Mouse (Mus musculus): Measurements from ENCODE around the gene Cd6. TPM values are rescaled to one million over a fixed set of nuclear protein-coding genes. Genes with fewer than 3 reads are reported as not detected.

Cd6 gene
- polyA plus RNA-seq, 1 experiment from 2014 or later = not detected

- Histone ChIP-seq H3K9me3 (replicated peaks) (no peaks in the 10 kb centered on the region), H3K27ac (ENCODE audit: poor library complexity, severe bottlenecking) (no peak overlapping the region), H3K36me3 (no peaks in the 10 kb centered on the region), H3K4me3 (no peak overlapping the region), H3K27me3 (replicated peaks) (no peaks in the 10 kb centered on the region), H3K9ac (no peak overlapping the region), H3K4me1 (replicated peaks) (no peaks in the 10 kb centered on the region), H3K4me2 (no peak overlapping the region)
- no peak for ATAC-seq (ENCODE audit: insufficient number of reproducible peaks, low FRiP score)
- WGBS = 72% methylated on average over 3 of the region's 3 CpGs
These were observed 3.8 kb upstream of the Cd6 start for GRCm38 (mm10) chr19:10833611-10834010.

- Histone ChIP-seq H3K4me1 (replicated peaks) (no peaks in the 10 kb centered on the region), H3K4me3 (no peak overlapping the region), H3K27ac (ENCODE audit: poor library complexity, severe bottlenecking) (no peak overlapping the region), H3K9me3 (replicated peaks) (no peaks in the 10 kb centered on the region), H3K9ac (no peak overlapping the region), H3K27me3 (replicated peaks) (no peaks in the 10 kb centered on the region), H3K36me3 (no peaks in the 10 kb centered on the region), H3K4me2 (no peak overlapping the region)
- 54% methylated on average over 3 of the region's 3 CpGs for WGBS
- ATAC-seq (ENCODE audit: insufficient number of reproducible peaks, low FRiP score) = no peak
These were observed 2.2 kb upstream of the Cd6 start for GRCm38 (mm10) chr19:10832030-10832429.

DNA sequence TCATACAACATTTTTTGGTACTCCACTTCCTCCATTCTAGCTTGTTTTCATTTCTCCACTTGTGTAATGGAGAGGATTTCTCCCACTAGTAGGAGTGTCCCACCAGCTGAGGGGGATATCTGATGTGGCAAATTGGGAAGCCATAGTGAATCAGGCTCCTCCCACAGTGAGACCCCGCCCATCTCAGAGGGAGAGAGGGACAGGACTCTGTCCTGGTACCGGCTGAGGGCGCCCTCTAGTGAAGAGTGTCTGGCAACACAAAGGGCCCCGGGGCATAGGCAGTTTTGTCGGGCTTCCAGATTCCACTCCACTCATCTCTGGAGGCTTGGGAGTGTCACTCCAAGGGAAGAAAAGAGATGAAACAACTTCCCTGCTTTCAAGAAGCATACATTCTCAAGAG lies 1.6 kb upstream of the Cd6 start:
- Histone ChIP-seq H3K4me2 (no peak overlapping the region), H3K4me3 (no peak overlapping the region), H3K4me1 (replicated peaks) (no peaks in the 10 kb centered on the region), H3K27me3 (replicated peaks) (no peaks in the 10 kb centered on the region), H3K27ac (ENCODE audit: poor library complexity, severe bottlenecking) (no peak overlapping the region), H3K36me3 (no peaks in the 10 kb centered on the region), H3K9me3 (replicated peaks) (no peaks in the 10 kb centered on the region), H3K9ac (no peak overlapping the region)
- 8% methylated on average over 5 of the region's 5 CpGs for WGBS
- no peak for ATAC-seq (ENCODE audit: insufficient number of reproducible peaks, low FRiP score)

DNA sequence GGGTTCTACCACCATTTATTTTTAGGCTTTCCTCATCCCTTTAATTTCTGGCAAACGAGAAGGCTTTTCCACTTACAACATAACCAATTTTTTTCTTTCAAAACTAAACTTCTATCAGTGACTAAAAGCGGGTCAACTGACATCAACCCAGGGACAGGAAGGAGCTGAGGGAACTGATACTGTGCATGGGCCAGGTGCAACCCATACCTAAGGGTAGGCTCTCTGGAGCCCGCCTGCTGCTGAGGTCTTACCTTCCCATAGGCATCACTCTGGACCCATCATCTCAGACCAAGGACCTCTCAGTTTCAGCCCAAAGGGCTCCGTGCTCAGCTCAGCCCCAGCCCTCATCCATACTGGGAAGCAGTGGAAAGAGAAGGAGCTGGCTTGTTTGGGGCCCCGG lies 1.5 kb downstream of the Cd6 start:
- Histone ChIP-seq H3K27ac (ENCODE audit: poor library complexity, severe bottlenecking) (no peak overlapping the region), H3K27me3 (replicated peaks) (no peaks in the 10 kb centered on the region), H3K4me2 (no peak overlapping the region), H3K4me3 (no peak overlapping the region), H3K4me1 (replicated peaks) (no peaks in the 10 kb centered on the region), H3K9ac (no peak overlapping the region), H3K36me3 (no peaks in the 10 kb centered on the region), H3K9me3 (replicated peaks) (no peaks in the 10 kb centered on the region)
- 85% methylated on average over 5 of the region's 5 CpGs for WGBS
- no peak for ATAC-seq (ENCODE audit: insufficient number of reproducible peaks, low FRiP score)

DNA sequence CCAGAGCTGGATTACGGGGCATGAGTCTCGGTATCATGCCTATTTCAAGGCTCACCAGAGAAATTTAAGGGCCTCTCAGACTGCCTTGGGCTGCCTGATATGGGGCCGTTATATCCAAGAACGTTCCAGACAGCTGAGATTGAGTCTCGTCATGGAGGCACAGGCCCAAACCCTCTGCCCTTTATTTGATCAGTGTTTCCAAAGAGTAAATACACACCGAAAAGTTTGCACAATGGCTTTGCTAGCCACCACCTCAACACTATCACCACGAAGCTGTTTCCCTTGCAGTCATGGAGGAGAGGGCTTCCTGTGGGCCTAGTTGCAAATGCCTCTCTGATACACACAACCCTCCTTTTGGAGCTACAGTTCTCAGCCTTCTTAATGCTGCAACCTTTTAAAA lies 5.8 kb downstream of the Cd6 start:
- no peak overlapping the region for H3K4me3 ChIP-seq
- no peaks in the 10 kb centered on the region for H3K4me1 ChIP-seq (replicated peaks)
- 75% methylated on average over 7 of the region's 7 CpGs for WGBS
- H3K27ac ChIP-seq (ENCODE audit: poor library complexity, severe bottlenecking) = no peak overlapping the region
- no peaks in the 10 kb centered on the region for H3K36me3 ChIP-seq
- no peaks in the 10 kb centered on the region for H3K9me3 ChIP-seq (replicated peaks)
- H3K27me3 ChIP-seq (replicated peaks) = no peaks in the 10 kb centered on the region
- no peak overlapping the region for H3K9ac ChIP-seq
- H3K4me2 ChIP-seq = no peak overlapping the region
- ATAC-seq (ENCODE audit: insufficient number of reproducible peaks, low FRiP score) = no peak

- Histone ChIP-seq H3K4me3 (no peak overlapping the region), H3K27ac (ENCODE audit: poor library complexity, severe bottlenecking) (no peak overlapping the region), H3K9me3 (replicated peaks) (no peaks in the 10 kb centered on the region), H3K36me3 (no peaks in the 10 kb centered on the region), H3K4me1 (replicated peaks) (peaks cover 8% of the 10 kb centered on the region; the same call in 1 of the 2 replicates), H3K27me3 (replicated peaks) (no peaks in the 10 kb centered on the region), H3K9ac (no peak overlapping the region), H3K4me2 (no peak overlapping the region)
- no peak for ATAC-seq (ENCODE audit: insufficient number of reproducible peaks, low FRiP score)
- 76% methylated on average over 4 of the region's 4 CpGs for WGBS
These were observed 7.3 kb downstream of the Cd6 start for GRCm38 (mm10) chr19:10822534-10822933.

GRCm38 (mm10) chr19:10821319-10821718 lies 8.5 kb downstream of the Cd6 start:
- Histone ChIP-seq H3K4me3 (no peak overlapping the region), H3K9ac (no peak overlapping the region), H3K9me3 (replicated peaks) (no peaks in the 10 kb centered on the region), H3K4me1 (replicated peaks) (peaks cover 8% of the 10 kb centered on the region; the same call in 1 of the 2 replicates), H3K36me3 (no peaks in the 10 kb centered on the region), H3K27me3 (replicated peaks) (no peaks in the 10 kb centered on the region), H3K4me2 (no peak overlapping the region), H3K27ac (ENCODE audit: poor library complexity, severe bottlenecking) (no peak overlapping the region)
- 70% methylated on average over 7 of the region's 7 CpGs for WGBS
- ATAC-seq (ENCODE audit: insufficient number of reproducible peaks, low FRiP score) = no peak

- no peak overlapping the region for H3K27ac ChIP-seq (ENCODE audit: poor library complexity, severe bottlenecking)
- H3K4me2 ChIP-seq = peak overlapping the region; percentile 54
- H3K4me3 ChIP-seq = peak overlapping the region; percentile 10
- ATAC-seq (ENCODE audit: insufficient number of reproducible peaks, low FRiP score) = no peak
- WGBS = 33% methylated on average over 17 of the region's 17 CpGs
- no peaks in the 10 kb centered on the region for H3K36me3 ChIP-seq
- H3K27me3 ChIP-seq (replicated peaks) = no peaks in the 10 kb centered on the region
- H3K4me1 ChIP-seq (replicated peaks) = peaks cover 8% of the 10 kb centered on the region; the same call in 1 of the 2 replicates
- H3K9me3 ChIP-seq (replicated peaks) = no peaks in the 10 kb centered on the region
- no peak overlapping the region for H3K9ac ChIP-seq
These were observed 11.5 kb downstream of the Cd6 start for GRCm38 (mm10) chr19:10818217-10818946.

DNA sequence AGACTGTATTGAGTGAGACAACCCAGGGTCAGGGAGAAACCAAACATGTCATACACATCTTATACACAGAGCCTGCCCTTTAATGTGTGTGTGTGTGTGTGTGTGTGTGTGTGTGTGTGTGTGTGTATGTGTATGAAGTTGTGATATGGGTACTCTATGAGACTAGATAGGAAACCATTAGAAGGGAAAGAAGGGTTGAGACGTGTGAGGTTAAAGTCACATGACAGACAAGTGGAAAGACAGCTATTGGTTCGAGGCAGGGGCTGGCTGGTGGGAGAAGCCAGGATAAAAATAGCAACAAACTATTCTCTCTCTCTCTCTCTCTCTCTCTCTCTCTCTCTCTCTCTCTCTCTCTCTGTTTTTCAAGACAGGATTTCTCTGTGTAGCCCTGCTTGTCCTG lies 13.4 kb downstream of the Cd6 start:
- no peak for ATAC-seq (ENCODE audit: insufficient number of reproducible peaks, low FRiP score)
- no peaks in the 10 kb centered on the region for H3K9me3 ChIP-seq (replicated peaks)
- H3K4me3 ChIP-seq = no peak overlapping the region
- WGBS = 42% methylated on average over 2 of the region's 2 CpGs
- no peak overlapping the region for H3K27ac ChIP-seq (ENCODE audit: poor library complexity, severe bottlenecking)
- H3K4me1 ChIP-seq (replicated peaks) = peaks cover 8% of the 10 kb centered on the region; the same call in 1 of the 2 replicates
- no peak overlapping the region for H3K9ac ChIP-seq
- no peaks in the 10 kb centered on the region for H3K36me3 ChIP-seq
- H3K27me3 ChIP-seq (replicated peaks) = no peaks in the 10 kb centered on the region
- no peak overlapping the region for H3K4me2 ChIP-seq

DNA sequence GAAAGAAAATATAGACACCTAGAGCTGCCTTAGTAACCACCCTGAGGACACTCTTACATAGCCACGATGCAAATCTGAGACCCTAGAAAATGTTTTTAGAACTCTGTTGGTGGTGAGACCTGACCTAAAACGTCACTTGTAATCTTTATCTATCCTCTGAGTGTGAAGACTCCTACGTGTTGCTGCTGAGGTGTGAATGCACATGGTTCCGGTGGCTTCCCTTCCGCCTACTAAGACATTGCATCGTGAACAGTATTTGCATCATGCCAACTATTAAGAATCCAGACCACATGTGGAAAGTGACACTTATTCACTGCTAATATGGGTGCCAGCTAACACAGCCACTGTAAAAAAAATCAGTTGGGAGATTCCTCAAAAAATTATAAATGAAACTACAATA lies 14.0 kb downstream of the Cd6 start:
- no peak for ATAC-seq (ENCODE audit: insufficient number of reproducible peaks, low FRiP score)
- Histone ChIP-seq H3K9me3 (replicated peaks) (no peaks in the 10 kb centered on the region), H3K4me3 (no peak overlapping the region), H3K9ac (no peak overlapping the region), H3K27ac (ENCODE audit: poor library complexity, severe bottlenecking) (no peak overlapping the region), H3K27me3 (replicated peaks) (no peaks in the 10 kb centered on the region), H3K36me3 (no peaks in the 10 kb centered on the region), H3K4me2 (no peak overlapping the region), H3K4me1 (replicated peaks) (peaks cover 8% of the 10 kb centered on the region; the same call in 1 of the 2 replicates)
- 73% methylated on average over 6 of the region's 6 CpGs for WGBS

DNA sequence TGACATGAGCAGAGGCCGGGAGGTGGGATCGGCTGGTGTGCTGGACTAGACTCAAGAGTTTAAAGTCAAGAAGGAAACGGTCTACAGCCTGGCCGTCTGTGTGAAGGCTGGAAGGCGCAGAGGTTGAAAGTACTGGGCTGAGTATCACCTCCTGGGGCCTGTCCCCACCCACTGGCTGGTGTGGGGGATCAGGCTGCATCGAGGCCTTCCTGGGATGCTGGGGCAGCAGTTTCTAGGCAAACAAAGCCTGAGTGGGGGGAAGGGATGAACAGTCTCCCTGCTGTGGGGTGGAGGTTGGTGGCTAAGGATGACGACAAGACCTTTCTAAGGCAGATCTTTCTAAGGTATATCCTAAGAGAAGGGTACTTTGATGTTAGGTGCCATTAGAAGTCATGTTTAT lies 16.0 kb downstream of the Cd6 start:
- 65% methylated on average over 7 of the region's 7 CpGs for WGBS
- H3K4me2 ChIP-seq = no peak overlapping the region

GRCm38 (mm10) chr19:10813039-10813438 lies 16.8 kb downstream of the Cd6 start:
- Histone ChIP-seq H3K4me1 (replicated peaks) (peaks cover under 1% of the 10 kb centered on the region; the same call in 1 of the 2 replicates), H3K36me3 (no peaks in the 10 kb centered on the region), H3K9ac (no peak overlapping the region), H3K27me3 (replicated peaks) (no peaks in the 10 kb centered on the region), H3K4me2 (no peak overlapping the region), H3K27ac (ENCODE audit: poor library complexity, severe bottlenecking) (no peak overlapping the region), H3K9me3 (replicated peaks) (no peaks in the 10 kb centered on the region), H3K4me3 (no peak overlapping the region)
- ATAC-seq (ENCODE audit: insufficient number of reproducible peaks, low FRiP score) = no peak
- 88% methylated on average over 5 of the region's 5 CpGs for WGBS

More for the DNA sequence above, 16.0 kb downstream of the Cd6 start:
- no peaks in the 10 kb centered on the region for H3K9me3 ChIP-seq (replicated peaks)
- H3K9ac ChIP-seq = no peak overlapping the region
- H3K36me3 ChIP-seq = no peaks in the 10 kb centered on the region
- peaks cover 8% of the 10 kb centered on the region; the same call in 1 of the 2 replicates for H3K4me1 ChIP-seq (replicated peaks)
- no peaks in the 10 kb centered on the region for H3K27me3 ChIP-seq (replicated peaks)
- ATAC-seq (ENCODE audit: insufficient number of reproducible peaks, low FRiP score) = no peak
- no peak overlapping the region for H3K4me3 ChIP-seq
- no peak overlapping the region for H3K27ac ChIP-seq (ENCODE audit: poor library complexity, severe bottlenecking)

All from heart, embryonic 12.5 days (tissue).